Mouse (Mus musculus) kidney, embryonic 16.5 days (tissue): ENCODE data around the gene Xxylt1. TPM values are rescaled to one million over a fixed set of nuclear protein-coding genes. Genes with fewer than 3 reads are reported as not detected.

Experiments
- ATAC-seq: fragments of 200-750 bp; cut with Nextera tagmentation; 2 replicates; pipeline ENCODE4 v1.8.0; 2017; ENCODE audit warnings: moderate TSS enrichment; ENCODE audit not compliant: low FRiP score, low TSS enrichment
- H3K27ac ChIP-seq: fragments of 300-500 bp; sonication (generic); 2 replicates; pipeline ENCODE4 v1.5.1; 2014; ENCODE audit warnings: low read length
- H3K27me3 ChIP-seq: fragments of 300-500 bp; sonication (generic); 2 replicates; pipeline ENCODE4 v1.6.1; 2014; ENCODE audit warnings: low read length, control low read depth, mixed read lengths; ENCODE audit not compliant: insufficient read depth
- H3K36me3 ChIP-seq: fragments of 300-500 bp; sonication (generic); 2 replicates; pipeline ENCODE4 v1.6.1; 2014; ENCODE audit warnings: low read length, control low read depth, mixed read lengths; ENCODE audit not compliant: insufficient read depth
- H3K4me1 ChIP-seq: fragments of 300-500 bp; sonication (generic); 2 replicates; pipeline ENCODE4 v1.6.1; 2014; ENCODE audit warnings: low read length, control low read depth, mixed read lengths; ENCODE audit not compliant: insufficient read depth
- H3K4me2 ChIP-seq: fragments of 300-500 bp; sonication (generic); replicated peaks from 2 replicates; pipeline ENCODE4 v1.6.1; 2014; ENCODE audit warnings: low read depth, low read length
- H3K4me3 ChIP-seq: fragments of 300-500 bp; sonication (generic); 2 replicates; pipeline ENCODE4 v1.5.1; 2014; ENCODE audit warnings: mild to moderate bottlenecking, low read length
- H3K9ac ChIP-seq: fragments of 300-500 bp; sonication (generic); replicated peaks from 2 replicates; pipeline ENCODE4 v1.6.1; 2014; ENCODE audit warnings: low read length
- H3K9me3 ChIP-seq: fragments of 300-500 bp; sonication (generic); 2 replicates; pipeline ENCODE4 v1.6.1; 2016; ENCODE audit warnings: low read length, control low read depth
- WGBS: fragments of 180-500 bp; shearing (Covaris S2); extraction: QIAGEN DNeasy Blood & Tissue Kit; methylation state at CpG from one replicate; pipeline ENCODE4 v1.1.7; 2014; 5-methylcytosine and 5-hydroxymethylcytosine counted together
- polyA plus RNA-seq: library from polyadenylated mRNA; unstranded; fragments of >200 nt; fragmentation: Nextera tagmentation; extraction: Ambion mirVana; gene quantifications from 2 replicates; pipeline ENCODE4 v1.2.1, GENCODE M21; 2015

Gene Xxylt1
- polyA plus RNA-seq, 1 experiment from 2014 or later: 18.8 TPM

DNA sequence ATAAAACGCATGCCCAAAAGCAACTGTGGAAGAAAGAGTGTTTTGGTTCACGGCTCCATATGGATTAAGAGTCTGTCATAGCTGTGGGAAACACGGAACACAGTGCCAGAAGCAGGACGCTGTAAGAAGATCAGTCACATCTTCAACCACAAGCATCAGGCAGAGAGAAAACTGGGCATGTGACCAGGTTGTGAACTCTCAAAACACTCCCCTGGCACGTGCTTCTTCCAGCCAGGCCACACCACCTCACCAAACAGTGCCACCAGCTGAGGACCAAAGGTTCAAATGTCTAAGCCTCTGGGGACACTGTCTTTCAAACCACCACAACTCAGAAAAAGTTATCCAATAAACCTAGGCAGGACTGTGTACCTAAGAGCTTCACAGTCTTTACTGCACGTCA lies 93.0 kb downstream of the Xxylt1 start:
- Histone ChIP-seq H3K27ac (no peak overlapping the region), H3K9ac (no peak overlapping the region), H3K36me3 (no peaks in the 10 kb centered on the region), H3K27me3 (no peaks in the 10 kb centered on the region), H3K4me2 (no peak overlapping the region), H3K9me3 (no peaks in the 10 kb centered on the region), H3K4me3 (no peak overlapping the region), H3K4me1 (peaks cover 22% of the 10 kb centered on the region)
- WGBS: 78% methylated on average over 6 of the region's 6 CpGs
- no peak for ATAC-seq

DNA sequence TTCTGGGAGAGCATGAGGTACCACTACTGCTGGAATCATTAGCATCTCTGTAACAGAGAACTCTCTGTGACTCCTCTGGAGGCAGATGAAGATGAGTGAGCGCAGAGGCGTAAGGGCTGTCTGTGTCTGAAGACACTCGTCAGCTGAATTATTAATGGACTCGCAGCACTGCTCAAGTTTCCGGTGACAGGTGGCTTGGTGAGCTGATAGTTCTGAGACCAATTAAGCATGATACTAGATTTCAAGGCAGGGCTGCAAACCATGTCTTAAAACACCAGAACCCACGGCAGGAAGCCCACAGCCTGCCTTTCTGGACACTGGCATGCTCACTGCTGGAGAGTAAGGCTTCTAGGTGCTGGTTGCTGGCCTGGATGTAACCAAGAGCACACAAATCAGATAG lies 93.5 kb downstream of the Xxylt1 start:
- H3K4me3 ChIP-seq: no peak overlapping the region
- H3K9me3 ChIP-seq: no peaks in the 10 kb centered on the region
- H3K4me1 ChIP-seq: peaks cover 22% of the 10 kb centered on the region
- no peak overlapping the region for H3K4me2 ChIP-seq
- no peak overlapping the region for H3K9ac ChIP-seq
- H3K27ac ChIP-seq: no peak overlapping the region
- ATAC-seq: no peak
- no peaks in the 10 kb centered on the region for H3K27me3 ChIP-seq
- 52% methylated on average over 6 of the region's 6 CpGs for WGBS
- H3K36me3 ChIP-seq: no peaks in the 10 kb centered on the region

DNA sequence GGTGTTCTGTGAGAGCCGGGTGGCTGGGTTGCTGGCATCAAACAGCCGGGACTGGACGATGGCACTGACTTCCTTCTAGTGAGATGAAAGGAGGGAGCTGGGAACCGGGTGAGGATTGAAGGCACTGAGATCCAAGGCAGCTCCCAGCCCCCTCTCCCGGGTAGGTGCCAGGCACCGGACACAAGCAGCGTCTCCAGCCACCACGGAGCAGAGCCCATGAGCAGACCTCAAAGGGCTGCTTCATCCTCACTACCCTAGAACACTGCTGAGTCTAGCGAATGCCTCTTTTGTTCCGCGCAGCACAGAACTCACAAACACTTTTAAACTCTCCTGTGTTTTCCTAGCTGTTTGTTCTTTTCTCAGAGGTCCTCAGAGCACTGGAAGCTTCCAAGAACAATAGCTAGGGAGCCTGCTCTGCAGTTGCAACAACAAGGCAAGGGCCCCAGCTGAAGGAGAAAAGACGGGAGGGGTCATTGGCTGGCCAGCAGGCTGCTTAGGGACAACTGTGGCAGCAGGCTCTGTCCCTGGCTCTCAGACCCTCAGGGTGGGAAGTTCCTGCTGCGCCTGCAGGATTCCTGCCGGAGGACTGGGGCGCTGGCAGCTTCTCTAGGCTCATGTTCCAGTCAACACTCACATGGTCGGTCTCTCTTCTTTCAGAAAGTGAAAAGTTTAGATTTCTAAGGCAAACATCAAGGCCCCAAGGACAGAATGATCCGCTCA lies 96.2 kb downstream of the Xxylt1 start:
- 39% methylated on average over 17 of the region's 17 CpGs for WGBS
- no peaks in the 10 kb centered on the region for H3K9me3 ChIP-seq
- H3K4me2 ChIP-seq: no peak overlapping the region
- peak overlapping the region; percentile 7; the same call in 1 of the 2 replicates for H3K27ac ChIP-seq
- no peak overlapping the region for H3K4me3 ChIP-seq
- peaks cover 22% of the 10 kb centered on the region for H3K4me1 ChIP-seq
- 0 out of 2 replicates have a peak, but pooled peaks have one; percentile 21 for ATAC-seq
- peak overlapping the region; percentile 19; the same call in 1 of the 2 replicates for H3K9ac ChIP-seq
- H3K27me3 ChIP-seq: no peaks in the 10 kb centered on the region
- H3K36me3 ChIP-seq: no peaks in the 10 kb centered on the region

DNA sequence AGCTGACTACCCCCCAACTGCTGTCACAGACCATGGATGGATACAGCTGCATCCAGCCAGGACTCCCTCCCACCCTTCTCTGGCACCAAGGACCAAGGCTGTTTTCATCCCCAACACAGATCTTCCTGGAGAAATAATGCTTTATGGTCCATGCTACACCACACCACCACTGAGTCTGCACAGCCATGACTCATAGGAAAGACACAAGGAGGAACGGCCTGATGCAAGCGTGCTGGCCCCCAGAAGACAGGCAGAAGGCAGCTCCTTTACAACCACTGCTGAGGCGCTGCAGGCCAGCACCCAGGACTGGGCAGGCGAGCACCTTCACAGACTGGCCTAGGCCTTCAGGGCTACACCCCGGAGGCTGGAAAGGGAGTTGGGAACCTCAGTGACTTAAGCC lies 97.1 kb downstream of the Xxylt1 start:
- H3K27ac ChIP-seq: no peak overlapping the region
- H3K9ac ChIP-seq: no peak overlapping the region
- H3K4me3 ChIP-seq: no peak overlapping the region
- 75% methylated on average over 5 of the region's 5 CpGs for WGBS
- no peak; the same call in 1 of the 2 replicates for ATAC-seq
- no peak overlapping the region for H3K4me2 ChIP-seq
- H3K36me3 ChIP-seq: no peaks in the 10 kb centered on the region
- H3K9me3 ChIP-seq: no peaks in the 10 kb centered on the region
- peaks cover 22% of the 10 kb centered on the region for H3K4me1 ChIP-seq
- no peaks in the 10 kb centered on the region for H3K27me3 ChIP-seq

DNA sequence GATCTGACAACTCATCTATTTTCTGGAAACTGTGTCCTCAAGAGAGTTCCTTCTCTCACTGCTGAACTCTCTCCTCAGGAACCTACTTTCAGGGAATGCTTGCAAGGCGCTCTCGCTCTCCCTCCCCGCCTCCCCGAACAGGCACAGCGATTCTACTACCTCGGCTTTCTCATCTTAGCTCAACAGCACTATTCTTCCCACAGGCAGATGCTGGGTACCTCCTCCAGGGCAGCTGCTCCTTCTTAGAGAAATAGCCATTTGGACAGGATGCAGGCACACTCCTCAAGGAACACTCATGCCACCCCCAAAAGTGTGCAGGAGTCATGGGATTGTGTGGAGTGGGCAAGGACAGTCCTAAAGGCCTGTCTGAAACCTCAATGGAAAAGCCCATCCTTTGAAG lies 97.5 kb downstream of the Xxylt1 start:
- Histone ChIP-seq H3K9ac (no peak overlapping the region; the same call in 1 of the 2 replicates), H3K4me1 (peaks cover 22% of the 10 kb centered on the region), H3K4me3 (no peak overlapping the region), H3K4me2 (no peak overlapping the region), H3K9me3 (no peaks in the 10 kb centered on the region), H3K36me3 (no peaks in the 10 kb centered on the region), H3K27me3 (no peaks in the 10 kb centered on the region), H3K27ac (no peak overlapping the region)
- 64% methylated on average over 6 of the region's 6 CpGs for WGBS
- no peak for ATAC-seq

DNA sequence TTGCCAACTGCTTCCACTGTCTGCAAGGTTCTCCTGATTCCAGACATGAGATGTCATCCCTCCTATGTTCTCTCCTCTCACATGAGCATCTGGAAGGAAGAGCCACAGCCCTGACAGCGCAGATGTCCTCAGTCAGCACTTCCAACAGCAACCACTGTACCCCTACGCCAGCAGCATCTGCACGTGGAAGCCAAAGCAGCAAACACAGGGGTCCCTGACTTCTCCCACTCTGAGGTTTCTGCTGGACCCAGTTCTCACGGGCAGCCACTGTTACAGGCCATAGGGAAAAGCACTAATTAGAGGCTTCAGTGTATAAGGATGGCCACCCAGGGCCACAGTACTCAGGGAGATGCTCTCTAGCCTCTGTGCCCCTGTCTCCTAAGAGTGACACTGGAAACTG lies 98.0 kb downstream of the Xxylt1 start:
- 46% methylated on average over 4 of the region's 4 CpGs for WGBS
- 0 out of 2 replicates have a peak overlapping the region, but pooled peaks have one; percentile 8 for H3K27ac ChIP-seq
- no peaks in the 10 kb centered on the region for H3K36me3 ChIP-seq
- ATAC-seq: no peak
- H3K9ac ChIP-seq: no peak overlapping the region; the same call in 1 of the 2 replicates
- H3K9me3 ChIP-seq: no peaks in the 10 kb centered on the region
- no peak overlapping the region for H3K4me2 ChIP-seq
- H3K4me1 ChIP-seq: peaks cover 22% of the 10 kb centered on the region
- no peaks in the 10 kb centered on the region for H3K27me3 ChIP-seq
- no peak overlapping the region for H3K4me3 ChIP-seq

DNA sequence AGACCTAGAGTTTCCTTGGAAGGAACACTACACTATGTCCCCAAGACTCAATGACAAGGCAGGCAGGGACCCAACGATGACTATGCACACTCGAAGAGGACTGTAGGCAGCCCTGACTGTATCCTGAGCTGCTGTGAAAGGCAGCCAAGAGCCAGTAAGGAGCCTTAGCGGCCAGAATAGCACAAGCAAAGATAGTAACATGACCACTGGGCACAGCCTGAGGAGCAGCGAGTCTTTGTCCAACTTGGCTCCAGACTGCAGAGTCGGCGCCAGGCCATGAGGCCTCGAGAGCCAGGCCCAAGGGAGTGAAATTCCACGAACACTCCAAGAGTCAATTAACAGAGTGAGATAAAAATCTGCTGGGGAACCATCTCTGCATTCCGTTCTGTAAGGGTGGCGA lies 99.9 kb downstream of the Xxylt1 start:
- 81% methylated on average over 10 of the region's 10 CpGs for WGBS
- Histone ChIP-seq H3K4me3 (no peak overlapping the region), H3K27ac (no peak overlapping the region), H3K4me1 (peaks cover 33% of the 10 kb centered on the region), H3K9ac (no peak overlapping the region), H3K27me3 (no peaks in the 10 kb centered on the region), H3K9me3 (no peaks in the 10 kb centered on the region), H3K36me3 (no peaks in the 10 kb centered on the region), H3K4me2 (no peak overlapping the region)
- no peak for ATAC-seq

DNA sequence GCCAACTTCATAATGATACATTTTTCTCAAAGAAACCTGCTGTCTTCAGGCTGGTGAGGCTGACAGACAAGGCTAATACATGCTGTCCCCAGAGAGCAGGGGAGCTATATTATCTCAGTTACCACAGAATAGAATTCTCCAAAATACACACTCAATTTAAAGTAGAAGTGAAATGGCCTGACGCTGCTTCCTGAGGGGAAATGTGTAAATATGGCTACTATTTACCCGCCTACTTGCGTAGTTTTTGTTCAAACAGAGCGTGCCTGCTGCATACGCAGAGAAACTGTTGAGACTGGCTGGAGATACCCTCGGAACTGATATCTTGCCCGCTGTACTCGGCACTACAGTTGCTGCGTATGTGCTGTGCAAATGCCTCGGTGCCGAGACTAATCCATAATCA lies 101.3 kb downstream of the Xxylt1 start:
- Histone ChIP-seq H3K27ac (no peak overlapping the region), H3K27me3 (no peaks in the 10 kb centered on the region), H3K9ac (no peak overlapping the region), H3K4me2 (no peak overlapping the region), H3K4me3 (no peak overlapping the region), H3K36me3 (no peaks in the 10 kb centered on the region), H3K4me1 (peaks cover 22% of the 10 kb centered on the region), H3K9me3 (no peaks in the 10 kb centered on the region)
- WGBS: 95% methylated on average over 11 of the region's 11 CpGs
- no peak for ATAC-seq

DNA sequence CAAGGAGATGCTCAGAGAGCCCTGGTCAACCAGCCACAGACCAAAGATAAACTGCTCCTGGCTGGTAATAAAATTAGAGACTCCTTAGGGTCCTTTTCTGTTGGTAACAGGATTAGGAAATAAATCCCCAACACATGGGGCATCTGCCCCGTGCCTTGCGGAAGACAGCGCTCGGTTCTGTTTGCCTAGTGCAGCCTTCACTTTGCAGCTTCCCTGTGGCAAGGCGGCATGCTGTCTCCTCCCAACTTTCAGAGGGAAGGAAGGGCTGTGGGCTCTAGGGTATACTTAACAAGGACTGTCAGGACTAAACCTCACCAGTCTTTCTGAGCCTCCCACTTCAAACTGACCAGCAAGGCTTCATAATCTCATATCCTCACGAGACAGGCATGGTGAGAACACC lies 103.5 kb downstream of the Xxylt1 start:
- Histone ChIP-seq H3K9me3 (no peaks in the 10 kb centered on the region), H3K27ac (no peak overlapping the region), H3K9ac (no peak overlapping the region), H3K4me3 (no peak overlapping the region), H3K36me3 (no peaks in the 10 kb centered on the region), H3K27me3 (no peaks in the 10 kb centered on the region), H3K4me1 (peaks cover 19% of the 10 kb centered on the region), H3K4me2 (no peak overlapping the region)
- no peak for ATAC-seq
- 59% methylated on average over 6 of the region's 6 CpGs for WGBS

DNA sequence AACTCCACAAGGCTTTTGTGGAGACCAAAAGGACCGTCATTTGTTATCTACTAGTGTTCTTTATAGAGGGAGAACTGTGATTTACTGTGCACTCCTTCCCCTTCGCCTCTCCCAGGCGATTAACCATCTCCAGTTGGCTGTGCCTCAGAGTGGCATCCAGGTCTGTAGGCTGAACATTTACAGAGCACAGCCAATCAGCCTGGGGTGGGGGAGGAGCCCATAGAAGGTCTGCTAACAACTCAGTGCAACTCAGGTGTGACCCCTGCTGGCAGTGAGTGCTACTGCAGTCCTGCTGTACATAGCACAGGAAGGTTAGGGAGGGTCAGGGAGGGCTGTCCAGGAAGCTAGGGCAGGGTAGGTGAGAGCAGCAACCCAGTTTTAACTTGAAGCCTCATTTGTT lies 104.0 kb downstream of the Xxylt1 start:
- H3K9me3 ChIP-seq: no peaks in the 10 kb centered on the region
- no peaks in the 10 kb centered on the region for H3K27me3 ChIP-seq
- peak overlapping the region; percentile 10; the same call in 1 of the 2 replicates for H3K4me2 ChIP-seq
- no peaks in the 10 kb centered on the region for H3K36me3 ChIP-seq
- 0 out of 2 replicates have a peak overlapping the region, but pooled peaks have one; percentile 56 for H3K27ac ChIP-seq
- WGBS: 0% methylated on average over 3 of the region's 3 CpGs
- H3K9ac ChIP-seq: no peak overlapping the region
- ATAC-seq: peak; percentile 97
- H3K4me1 ChIP-seq: peaks cover 19% of the 10 kb centered on the region
- no peak overlapping the region for H3K4me3 ChIP-seq
